Mouse (Mus musculus) kidney, postnatal 0 days (tissue): Measurements from ENCODE around the gene Rims1. TPM values are rescaled to one million over a fixed set of nuclear protein-coding genes. Genes with fewer than 3 reads are reported as not detected.
A peak's percentile ranks its signal among the peaks of the same experiment; 100 is the strongest.

Source experiments
- ATAC-seq: fragments of 200-750 bp; cut with Nextera tagmentation; replicated peaks from 2 replicates; pipeline ENCODE4 v1.8.0; 2017; ENCODE audit warnings: low read depth, moderate number of reproducible peaks, moderate TSS enrichment, moderate library complexity; ENCODE audit not compliant: low FRiP score
- DNase-seq: peaks from one replicate; pipeline ENCODE4 v3.0.0-alpha.2; 2016; ENCODE audit warnings: low spot score
- H3K27ac ChIP-seq: fragments of 300-500 bp; sonication (generic); 2 replicates; pipeline ENCODE4 v1.5.1; 2014; ENCODE audit warnings: mild to moderate bottlenecking
- H3K27me3 ChIP-seq: fragments of 300-500 bp; sonication (generic); 2 replicates; pipeline ENCODE4 v1.6.1; 2014; ENCODE audit warnings: low read length, mixed read lengths; ENCODE audit not compliant: insufficient read depth
- H3K36me3 ChIP-seq: fragments of 300-500 bp; sonication (generic); 2 replicates; pipeline ENCODE4 v1.6.1; 2014; ENCODE audit warnings: low read length, mixed read lengths; ENCODE audit not compliant: insufficient read depth
- H3K4me1 ChIP-seq: fragments of 300-500 bp; sonication (generic); replicated peaks from 2 replicates; pipeline ENCODE4 v1.6.1; 2014; ENCODE audit warnings: antibody characterized with exemption, low read length, mixed read lengths; ENCODE audit not compliant: insufficient read depth
- H3K4me2 ChIP-seq: fragments of 300-500 bp; sonication (generic); 2 replicates; pipeline ENCODE4 v1.6.1; 2014; ENCODE audit warnings: mild to moderate bottlenecking, low read length, moderate library complexity, mixed read lengths
- H3K4me3 ChIP-seq: fragments of 300-500 bp; sonication (generic); replicated peaks from 2 replicates; pipeline ENCODE4 v1.5.1; 2014; ENCODE audit warnings: low read depth, low read length
- H3K9ac ChIP-seq: fragments of 300-500 bp; sonication (generic); 2 replicates; pipeline ENCODE4 v1.6.1; 2014; ENCODE audit warnings: low read depth, low read length
- H3K9me3 ChIP-seq: fragments of 300-500 bp; sonication (generic); replicated peaks from 2 replicates; pipeline ENCODE4 v1.6.1; 2016; ENCODE audit warnings: low read length, inconsistent platforms, mixed read lengths
- CTCF ChIP-seq: IDR thresholded peaks from 2 replicates; pipeline ENCODE4 v1.5.1; 2016; ENCODE audit warnings: antibody characterized with exemption, low read depth, mild to moderate bottlenecking, moderate library complexity
- WGBS: fragments of 180-500 bp; shearing (Covaris S2); extraction: QIAGEN DNeasy Blood & Tissue Kit; methylation state at CpG from one replicate; pipeline ENCODE4 v1.1.7; 2014; 5-methylcytosine and 5-hydroxymethylcytosine counted together
- polyA plus RNA-seq: library from polyadenylated mRNA; unstranded; fragments of >200 nt; fragmentation: Nextera tagmentation; extraction: Ambion mirVana; gene quantifications from 2 replicates; pipeline ENCODE4 v1.2.1, GENCODE M21; 2015

Gene Rims1
- polyA plus RNA-seq, 1 experiment from 2014 or later, result 0.38 TPM

- H3K9ac ChIP-seq, result no peak overlapping the region
- peaks cover 3% of the 10 kb centered on the region; the same call in 1 of the 2 replicates for H3K4me1 ChIP-seq
- no peak overlapping the region for H3K4me2 ChIP-seq
- DNase-seq (no peak), ATAC-seq (no peak)
- no peak for TF ChIP-seq CTCF
- no peaks in the 10 kb centered on the region for H3K9me3 ChIP-seq
- no peak overlapping the region for H3K4me3 ChIP-seq
- 51% methylated on average over 4 of the region's 4 CpGs for WGBS
- no peaks in the 10 kb centered on the region for H3K36me3 ChIP-seq
- H3K27ac ChIP-seq, result no peak overlapping the region
- H3K27me3 ChIP-seq, result peaks cover 21% of the 10 kb centered on the region
These were observed 270.7 kb downstream of the Rims1 start for GRCm38 (mm10) chr1:22535049-22535448.

- H3K4me2 ChIP-seq, result peak overlapping the region; percentile 97
- peaks cover 21% of the 10 kb centered on the region for H3K27me3 ChIP-seq
- peak overlapping the region; percentile 57 for H3K4me3 ChIP-seq
- H3K4me1 ChIP-seq, result peaks cover 3% of the 10 kb centered on the region; the same call in 1 of the 2 replicates
- peak; percentile 27 for DNase-seq
- no peak for TF ChIP-seq CTCF
- H3K9me3 ChIP-seq, result no peaks in the 10 kb centered on the region
- peak; percentile 77 for ATAC-seq
- H3K9ac ChIP-seq, result 0 out of 2 replicates have a peak overlapping the region, but pooled peaks have one; percentile 18
- WGBS, result under 1% methylated on average over 110 of the region's 112 CpGs
- H3K36me3 ChIP-seq, result no peaks in the 10 kb centered on the region
- no peak overlapping the region for H3K27ac ChIP-seq
These were observed 272.4 kb downstream of the Rims1 start for GRCm38 (mm10) chr1:22533146-22534096.

DNA sequence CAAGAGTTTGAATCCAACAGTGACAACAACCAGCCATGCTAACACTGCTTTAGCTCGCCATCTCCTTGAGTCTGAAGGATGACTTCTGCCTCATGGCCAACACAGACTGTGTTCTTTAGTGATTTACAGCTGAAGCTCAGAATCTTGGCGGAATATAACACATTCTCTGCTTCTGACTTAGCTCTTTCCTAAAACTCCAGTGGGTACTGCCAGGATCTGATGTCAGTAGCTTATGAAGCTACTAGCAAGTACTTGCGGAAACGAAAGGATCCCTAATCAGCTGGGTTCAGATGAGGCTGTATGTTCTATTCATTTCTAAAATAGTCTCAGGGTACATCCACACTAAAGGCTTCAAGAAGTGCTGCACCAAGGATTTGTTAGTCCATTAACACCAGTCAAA is 290.7 kb downstream of the Rims1 start:
- no peak overlapping the region for H3K27ac ChIP-seq
- no peak for DNase-seq
- no peaks in the 10 kb centered on the region for H3K9me3 ChIP-seq
- ATAC-seq, result no peak
- no peak for TF ChIP-seq CTCF
- WGBS, result 86% methylated on average over 4 of the region's 4 CpGs
- H3K9ac ChIP-seq, result no peak overlapping the region
- H3K27me3 ChIP-seq, result no peaks in the 10 kb centered on the region
- no peaks in the 10 kb centered on the region for H3K4me1 ChIP-seq
- no peaks in the 10 kb centered on the region for H3K36me3 ChIP-seq
- no peak overlapping the region for H3K4me3 ChIP-seq
- H3K4me2 ChIP-seq, result no peak overlapping the region

DNA sequence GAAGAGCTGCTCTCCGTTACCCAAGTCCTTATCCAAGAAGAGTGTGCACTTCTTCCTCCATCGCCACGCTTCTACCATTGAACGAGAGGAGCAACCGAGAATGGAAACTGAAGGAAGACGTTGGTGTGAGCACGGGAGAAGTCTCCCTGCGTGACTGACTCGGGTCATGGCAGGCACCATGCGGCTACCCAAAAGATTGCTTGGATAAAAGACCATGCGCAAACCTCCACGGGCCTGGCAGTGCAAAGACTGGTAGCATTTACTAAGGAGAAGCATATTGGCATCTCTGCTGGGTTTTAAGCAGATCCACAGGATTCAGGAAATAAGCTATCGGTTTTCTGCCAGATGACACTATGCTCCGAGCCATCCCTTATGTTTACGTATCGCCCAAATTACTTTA is 293.4 kb downstream of the Rims1 start:
- TF ChIP-seq CTCF, result no peak
- H3K4me3 ChIP-seq, result no peak overlapping the region
- DNase-seq, result no peak

GRCm38 (mm10) chr1:22511614-22512013 is 294.2 kb downstream of the Rims1 start:
- Histone ChIP-seq H3K4me3 (no peak overlapping the region), H3K36me3 (no peaks in the 10 kb centered on the region), H3K4me2 (no peak overlapping the region), H3K27ac (no peak overlapping the region), H3K9me3 (no peaks in the 10 kb centered on the region), H3K4me1 (no peaks in the 10 kb centered on the region), H3K27me3 (no peaks in the 10 kb centered on the region), H3K9ac (no peak overlapping the region)
- 73% methylated on average over 9 of the region's 9 CpGs for WGBS
- ATAC-seq (no peak), DNase-seq (no peak)
- TF ChIP-seq CTCF, result no peak

More for the DNA sequence above, 293.4 kb downstream of the Rims1 start:
- Histone ChIP-seq H3K4me1 (no peaks in the 10 kb centered on the region), H3K9ac (no peak overlapping the region), H3K36me3 (no peaks in the 10 kb centered on the region), H3K4me2 (no peak overlapping the region), H3K27ac (no peak overlapping the region), H3K27me3 (no peaks in the 10 kb centered on the region), H3K9me3 (no peaks in the 10 kb centered on the region)
- ATAC-seq, result no peak
- WGBS, result 85% methylated on average over 16 of the region's 16 CpGs

- no peak for DNase-seq
- Histone ChIP-seq H3K9ac (no peak overlapping the region), H3K9me3 (no peaks in the 10 kb centered on the region), H3K36me3 (no peaks in the 10 kb centered on the region), H3K4me3 (no peak overlapping the region), H3K27ac (no peak overlapping the region), H3K27me3 (no peaks in the 10 kb centered on the region), H3K4me2 (no peak overlapping the region), H3K4me1 (no peaks in the 10 kb centered on the region)
- TF ChIP-seq CTCF, result no peak
- 64% methylated on average over 11 of the region's 11 CpGs for WGBS
- no peak for ATAC-seq
These were observed 296.8 kb downstream of the Rims1 start for GRCm38 (mm10) chr1:22508735-22509615.
